Mouse (Mus musculus) kidney, adult 2 months (tissue): ENCODE data around the gene Gm36210.

Source experiments
- CTCF ChIP-seq: fragments of 200-500 bp; conservative IDR thresholded peaks from 2 replicates; pipeline ENCODE4 v1.5.1; 2011; ENCODE audit warnings: low read depth, mild to moderate bottlenecking, control low read depth, low read length, moderate library complexity, mixed read lengths; ENCODE audit not compliant: insufficient read depth, insufficient read length
- POLR2A ChIP-seq: fragments of 200-500 bp; IDR thresholded peaks from one replicate; pipeline ENCODE4 v1.6.1; 2011; ENCODE audit warnings: low read depth, low read length, control low read depth

DNA sequence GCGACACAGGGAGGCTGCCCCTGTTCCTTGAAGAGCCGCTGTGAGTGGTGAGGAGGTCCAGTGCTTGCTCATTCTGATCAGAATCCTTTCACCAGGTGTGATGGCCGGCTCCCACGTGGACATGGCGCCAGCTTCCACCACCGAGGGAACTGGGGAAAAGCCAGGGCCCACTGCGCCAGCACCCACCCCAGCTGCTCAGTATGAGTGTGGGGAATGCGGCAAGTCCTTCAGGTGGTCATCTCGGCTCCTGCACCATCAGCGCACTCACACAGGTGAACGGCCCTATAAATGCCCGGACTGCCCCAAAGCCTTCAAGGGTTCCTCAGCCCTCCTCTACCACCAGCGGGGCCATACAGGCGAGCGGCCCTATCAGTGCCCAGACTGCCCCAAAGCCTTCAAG lies 12.4 kb upstream of the Gm36210 start:
- no peak for TF ChIP-seq CTCF
- TF ChIP-seq POLR2A: no peak
